Mouse (Mus musculus): Measurements from ENCODE around the gene Scn3b.

The Scn3b gene

DNA sequence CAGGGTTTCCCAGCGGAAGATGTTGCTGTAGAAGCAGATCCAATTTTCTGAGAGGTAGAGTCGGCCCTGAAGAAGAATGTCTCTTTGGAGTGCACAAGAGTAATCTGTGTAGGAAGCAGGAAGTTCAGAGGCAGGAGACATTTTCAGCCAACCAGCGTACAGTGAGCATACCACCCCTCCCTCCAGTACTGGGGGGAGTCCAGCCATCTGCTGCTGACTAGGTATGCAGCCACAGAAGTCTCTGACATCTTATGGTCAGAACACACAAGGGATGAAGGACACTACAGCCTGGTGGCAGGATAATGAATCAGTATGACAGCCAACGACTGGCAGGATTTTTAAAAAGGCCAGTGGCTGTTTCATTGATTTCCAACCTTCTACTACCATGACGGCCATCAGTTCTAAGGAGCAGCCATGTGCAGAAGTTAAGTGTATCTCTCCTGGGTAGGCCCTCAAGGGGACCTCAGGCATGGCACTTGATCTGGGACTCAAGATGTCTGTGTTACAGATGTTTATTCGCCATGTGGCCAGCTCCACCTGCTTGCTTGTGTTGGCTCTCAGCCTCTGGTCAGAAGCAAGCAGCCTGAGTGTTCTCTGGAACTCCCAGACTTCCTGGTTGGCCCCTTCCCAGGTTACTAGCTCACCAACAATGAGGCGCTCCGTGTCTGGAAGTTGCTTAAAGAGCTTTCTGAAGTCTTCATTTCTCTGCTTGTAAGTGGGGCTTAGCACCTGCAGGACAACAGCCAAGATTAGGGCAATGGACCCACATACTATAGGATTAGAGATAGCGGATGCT, 48.0 kb downstream of the Scn3b start:
- DNase-seq (ENCODE audit: low spot score in 2 of 2), result no peak

GRCm38 (mm10) chr9:40317735-40318134, 48.7 kb downstream of the Scn3b start:
- no peak for DNase-seq (ENCODE audit: low spot score in 2 of 2)

DNA sequence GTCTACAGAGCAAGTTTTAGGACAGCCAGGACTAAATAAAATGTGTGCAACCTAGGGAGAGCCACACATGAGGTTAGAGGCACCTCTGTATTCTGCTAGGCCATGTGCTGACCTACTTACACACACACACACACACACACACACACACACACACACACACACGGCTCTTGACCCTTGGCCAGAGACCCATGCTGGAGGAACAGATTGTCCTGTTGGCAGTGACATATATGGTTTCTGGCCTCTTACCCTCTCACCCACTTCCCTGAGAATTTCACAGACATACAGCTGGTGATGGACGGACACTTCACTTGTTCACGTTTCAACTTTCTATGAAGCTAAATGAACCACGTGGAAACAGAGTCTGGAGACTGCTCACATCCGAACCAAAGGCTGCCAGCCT, 49.8 kb downstream of the Scn3b start:
- no peak for DNase-seq (ENCODE audit: low spot score in 2 of 2)

GRCm38 (mm10) chr9:40320405-40320804, 51.4 kb downstream of the Scn3b start:
- DNase-seq (ENCODE audit: low spot score in 2 of 2), result no peak

GRCm38 (mm10) chr9:40320879-40321667, 52.1 kb downstream of the Scn3b start:
- peak in 1 of 2 experiments; percentile 42 for DNase-seq (ENCODE audit: low spot score in 2 of 2)

GRCm38 (mm10) chr9:40321668-40322003, 52.6 kb downstream of the Scn3b start:
- DNase-seq (ENCODE audit: low spot score in 2 of 2), result no peak

- no peak for DNase-seq (ENCODE audit: low spot score in 2 of 2)
Observed at GRCm38 (mm10) chr9:40322372-40322771, 53.4 kb downstream of the Scn3b start.

DNA sequence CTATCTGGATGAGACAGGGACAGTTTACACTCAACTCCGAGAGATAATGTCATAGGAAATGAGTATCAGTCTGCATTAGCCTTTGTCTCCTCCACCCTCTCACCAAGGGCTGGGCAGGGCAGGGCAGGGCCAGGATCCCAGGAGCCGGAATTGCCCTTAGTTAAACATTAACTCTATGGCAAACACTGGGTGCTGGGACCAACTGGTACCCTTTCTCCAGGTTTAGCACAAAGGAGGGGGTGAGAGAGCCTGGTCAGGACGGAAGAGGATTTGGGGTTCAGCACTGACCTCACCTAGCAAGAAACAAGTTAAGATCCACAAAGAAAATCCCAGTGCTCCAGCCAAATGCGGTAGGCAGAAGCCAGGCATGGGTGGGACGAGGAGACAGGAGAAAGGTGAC, 54.2 kb downstream of the Scn3b start:
- DNase-seq (ENCODE audit: low spot score in 2 of 2), result no peak

DNA sequence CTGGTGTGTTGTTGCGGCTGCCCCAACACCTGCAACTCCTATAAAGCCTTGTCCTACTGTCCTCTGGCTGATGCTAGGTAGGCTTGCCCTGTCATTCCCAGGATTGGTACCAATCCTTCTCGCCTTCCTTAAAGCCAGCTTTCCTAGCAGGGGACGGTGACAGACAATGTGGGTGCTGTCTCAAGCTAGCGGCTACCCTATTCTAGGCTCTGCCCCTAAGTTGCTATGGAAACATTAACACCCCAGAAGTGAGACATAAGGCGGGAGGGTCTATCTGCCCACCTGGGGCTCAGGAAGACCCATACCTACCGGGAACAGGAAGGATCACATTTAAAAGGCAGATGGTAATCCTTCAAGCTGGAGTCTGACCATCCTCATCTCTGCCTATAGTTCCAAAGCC, 54.8 kb downstream of the Scn3b start:
- DNase-seq (ENCODE audit: low spot score in 2 of 2), result no peak

GRCm38 (mm10) chr9:40324232-40324792, 55.3 kb downstream of the Scn3b start:
- no peak for DNase-seq (ENCODE audit: low spot score in 2 of 2)

DNA sequence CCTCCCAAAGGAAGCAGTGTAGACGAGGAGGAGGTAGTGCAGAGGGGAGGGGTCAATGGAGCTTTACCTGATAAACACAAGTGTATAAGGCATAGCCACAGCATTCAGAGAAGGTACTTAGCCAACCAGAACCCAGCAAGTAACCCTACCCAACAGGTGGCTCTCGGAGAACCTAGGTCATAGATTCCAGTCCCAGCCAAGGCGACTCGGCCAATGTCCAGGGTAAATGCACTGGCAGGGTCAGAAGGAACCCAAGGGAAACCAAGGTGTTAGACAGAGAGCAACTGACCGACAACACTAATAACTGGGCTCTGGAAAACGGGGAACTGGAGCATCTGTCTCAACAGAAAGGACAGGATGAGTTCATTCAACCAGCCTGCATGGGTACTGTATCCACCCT, 55.8 kb downstream of the Scn3b start:
- no peak for DNase-seq (ENCODE audit: low spot score in 2 of 2)

DNA sequence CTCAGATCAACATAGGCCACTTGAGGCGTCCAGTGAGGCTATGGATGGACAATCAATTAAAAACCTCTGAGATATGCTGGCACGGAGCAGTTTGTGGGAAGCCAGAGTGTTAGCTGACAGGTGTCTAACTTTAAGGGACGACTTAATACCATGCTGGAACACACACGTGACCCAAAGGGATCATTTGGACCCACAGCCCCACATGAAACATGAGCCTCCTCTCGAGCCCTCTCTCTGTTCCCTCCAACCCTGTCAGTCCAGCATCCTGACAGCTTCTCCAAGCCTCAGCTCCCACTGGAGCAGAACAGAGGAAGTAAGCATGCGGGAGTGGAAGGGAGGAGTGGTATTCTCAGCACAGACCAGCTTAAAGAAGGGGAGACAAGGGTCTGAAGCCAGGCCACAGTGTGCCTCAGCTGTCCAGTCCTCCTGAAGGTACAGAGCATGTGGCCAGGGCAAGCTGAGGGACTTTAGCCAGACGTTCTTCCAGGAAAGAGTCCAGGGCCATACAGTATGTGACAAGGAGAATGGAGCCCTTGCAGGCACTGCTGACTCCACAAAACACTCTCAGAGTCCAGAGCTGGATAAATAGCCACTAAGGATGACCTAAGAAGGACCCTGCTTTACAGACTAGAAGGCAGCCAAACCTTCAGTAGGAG, 57.4 kb downstream of the Scn3b start:
- DNase-seq (ENCODE audit: low spot score in 2 of 2), result no peak

DNA sequence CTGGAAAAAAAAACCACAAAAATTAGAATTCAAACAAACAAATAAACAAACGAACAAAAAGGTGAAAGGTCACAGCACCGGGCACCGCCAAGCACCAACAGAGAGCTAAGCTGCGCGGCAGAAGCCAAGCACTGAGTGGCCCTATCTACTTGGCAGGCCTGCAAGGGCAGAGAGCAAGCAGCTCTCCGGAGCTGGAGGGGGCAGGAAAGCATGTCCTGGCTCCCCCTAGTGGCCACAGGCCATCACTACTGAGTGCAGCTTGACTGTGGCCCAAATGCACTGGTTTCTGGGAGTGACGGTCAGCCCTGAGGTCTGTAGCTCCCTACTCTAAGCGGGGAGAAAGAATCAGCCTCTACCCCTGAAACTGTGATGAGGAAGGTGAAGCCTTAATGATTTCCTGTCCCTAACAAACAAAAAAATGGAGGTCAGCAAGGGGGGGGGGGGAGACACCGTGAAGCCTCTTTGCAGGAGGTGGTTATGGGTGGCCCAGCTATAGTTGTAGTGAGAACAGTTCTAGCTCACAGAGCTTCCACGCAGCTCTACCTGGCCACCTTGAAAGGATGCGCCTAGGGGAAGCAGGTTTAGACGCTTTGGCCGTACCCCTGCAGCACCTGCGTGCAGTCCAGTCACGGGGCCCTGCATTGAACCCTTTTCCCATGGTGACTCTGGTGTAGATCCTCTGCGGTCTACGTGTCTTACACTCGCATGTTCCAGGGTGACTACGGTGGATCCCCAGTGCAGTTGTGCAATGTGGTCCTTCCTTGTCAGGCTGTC, 61.8 kb downstream of the Scn3b start:
- peak; percentile 84 to 93 for DNase-seq (ENCODE audit: low spot score in 2 of 2)

DNA sequence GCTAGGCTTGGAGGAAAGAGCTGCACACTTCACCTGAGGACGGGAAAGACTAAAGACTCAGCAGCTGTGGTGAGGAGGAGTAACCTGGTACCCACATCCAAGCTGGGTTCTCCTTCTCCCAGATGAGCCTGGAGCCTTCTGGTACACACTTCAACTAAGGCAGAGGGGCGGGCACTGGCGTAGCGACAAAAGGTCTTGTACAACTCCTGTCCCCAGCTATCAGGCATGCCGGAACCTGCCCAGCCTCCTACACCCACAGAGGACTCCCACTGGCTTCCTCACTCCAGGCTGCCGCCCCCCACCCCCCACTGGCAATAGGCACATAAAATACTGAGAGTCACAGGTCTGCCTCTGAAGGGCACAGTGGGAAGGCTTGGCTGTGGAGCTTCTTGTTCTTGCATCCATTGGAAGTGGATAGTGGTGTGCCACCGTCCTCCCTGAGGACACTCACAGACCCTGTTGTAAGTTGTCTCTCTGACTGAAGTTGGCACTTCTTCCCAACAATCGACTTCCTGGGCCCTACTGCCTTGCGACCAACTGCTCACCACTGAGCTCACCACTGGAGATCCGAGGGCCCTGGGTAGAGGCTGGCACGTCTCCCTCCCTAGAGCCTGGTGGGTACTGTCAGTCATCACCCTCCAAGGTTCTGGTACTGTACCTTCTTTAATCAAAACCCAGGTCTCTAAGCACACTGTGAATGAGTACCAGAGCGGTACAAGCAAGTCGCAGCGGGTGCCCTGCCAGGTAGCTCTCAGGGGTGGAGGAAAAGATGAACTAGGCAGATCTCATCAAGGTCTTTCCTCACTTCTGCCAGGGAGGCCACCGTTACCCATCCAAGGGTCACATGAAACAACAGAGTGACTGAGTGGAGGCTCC, 62.6 kb downstream of the Scn3b start:
- no peak for DNase-seq (ENCODE audit: low spot score in 2 of 2)

GRCm38 (mm10) chr9:40332326-40332725, 63.3 kb downstream of the Scn3b start:
- DNase-seq (ENCODE audit: low spot score in 2 of 2), result peak in 1 of 2 experiments; percentile 77

- peak in 1 of 2 experiments; percentile 10 for DNase-seq (ENCODE audit: low spot score in 2 of 2)
Observed at GRCm38 (mm10) chr9:40332731-40333648, 64.0 kb downstream of the Scn3b start.

GRCm38 (mm10) chr9:40333649-40334396, 64.8 kb downstream of the Scn3b start:
- DNase-seq (ENCODE audit: low spot score in 2 of 2), result peak; percentile 82 to 87

GRCm38 (mm10) chr9:40334617-40335016, 65.6 kb downstream of the Scn3b start:
- DNase-seq (ENCODE audit: low spot score in 2 of 2), result no peak

GRCm38 (mm10) chr9:40336701-40337100, 67.7 kb downstream of the Scn3b start:
- DNase-seq (ENCODE audit: low spot score in 2 of 2), result peak in 1 of 2 experiments; percentile 68
